Mouse (Mus musculus) left cerebral cortex, postnatal 36 days (tissue): ENCODE data around the gene Apoe. TPM values are rescaled to one million over a fixed set of nuclear protein-coding genes. Genes with fewer than 3 reads are reported as not detected.
"Not testable (repeated sequence)": the region's sequence is repeated elsewhere in the genome, so short reads cannot be mapped to it uniquely, and the experiment has no call there.

Source experiments
- DNase-seq, 2 experiments: peaks; one replicate each; pipeline ENCODE4 v3.0.0; 2021 to 2022; ENCODE audit warnings: low spot score in 2 of 2, mixed read lengths in 1 of 2
- intact Hi-C: fragments of 180-260 bp; cut with DNase I; formaldehyde crosslinking; loops from one replicate; pipeline ENCODE4 v1.15.1; 2025
- total RNA-seq, 2 experiments: library from RNA; stranded (reverse); gene quantifications; 2 replicates each; pipeline ENCODE4 v1.2.3; 2021

Gene Apoe
- total RNA-seq, 2 experiments from 2014 or later: 1,886 to 2,087 TPM

DNA sequence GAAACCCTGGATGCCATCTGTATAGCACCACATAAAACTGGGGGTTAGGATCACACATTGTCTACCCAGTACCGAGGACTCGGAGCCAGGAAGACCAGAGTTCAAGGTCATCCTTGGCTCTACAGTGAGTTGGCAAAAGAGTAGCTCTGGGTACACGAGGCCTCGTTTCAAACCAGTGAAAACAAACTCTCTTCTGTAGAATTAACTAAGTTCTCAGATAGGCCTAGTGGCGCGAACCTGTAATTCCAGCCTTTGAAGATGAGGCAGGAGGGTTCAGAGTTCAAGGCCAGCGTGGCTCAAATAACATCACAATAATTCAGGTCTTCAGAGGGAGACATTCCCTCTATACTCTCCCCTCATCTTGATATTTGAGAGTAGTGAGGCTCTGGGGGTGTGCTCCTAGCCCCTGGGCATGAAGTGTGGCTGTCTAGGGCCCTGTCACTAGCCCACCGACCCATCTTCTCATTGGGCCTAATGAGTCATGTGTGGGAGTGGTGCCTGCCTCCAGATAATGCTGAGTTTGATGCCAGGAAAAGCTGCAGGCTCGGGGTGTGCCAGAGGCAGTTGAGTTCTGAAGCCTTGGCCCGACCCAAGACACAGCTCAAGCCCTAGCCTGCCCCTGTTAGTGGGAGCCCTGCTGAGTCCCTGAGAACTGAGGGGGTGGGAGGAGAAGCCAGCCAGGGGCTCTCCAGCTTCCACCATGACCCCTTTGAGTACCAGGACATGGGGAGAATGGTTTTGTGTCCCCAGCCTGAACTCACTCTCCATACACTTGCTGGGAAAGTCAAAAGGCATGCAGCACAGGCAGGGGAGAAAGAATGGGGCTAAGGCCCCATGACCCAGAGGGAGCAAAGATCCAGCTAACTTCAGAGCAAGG, 4.4 kb downstream of the Apoe start:
- DNase-seq: no peak
- intact Hi-C loops: no loop called here

DNA sequence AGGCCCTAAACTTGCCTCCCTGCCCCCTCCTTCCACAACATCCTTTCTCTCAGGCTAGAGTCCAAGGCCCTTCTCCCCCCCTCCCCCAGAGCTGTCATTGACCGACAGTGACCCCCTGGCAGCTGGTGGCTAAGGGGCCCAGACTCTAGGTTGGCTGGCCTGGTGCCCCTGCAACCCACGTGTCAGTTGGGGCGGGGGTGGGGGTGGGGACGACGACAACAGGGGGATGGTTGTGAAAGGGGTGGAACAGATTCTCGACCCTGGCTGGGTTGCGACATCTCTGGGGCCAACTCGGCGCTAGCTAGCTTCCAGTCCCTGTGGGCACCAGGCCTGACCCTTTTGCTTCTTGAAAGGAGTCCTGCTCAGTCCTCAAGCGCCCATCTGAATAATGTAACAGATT, 5.6 kb downstream of the Apoe start:
- no peak for DNase-seq

DNA sequence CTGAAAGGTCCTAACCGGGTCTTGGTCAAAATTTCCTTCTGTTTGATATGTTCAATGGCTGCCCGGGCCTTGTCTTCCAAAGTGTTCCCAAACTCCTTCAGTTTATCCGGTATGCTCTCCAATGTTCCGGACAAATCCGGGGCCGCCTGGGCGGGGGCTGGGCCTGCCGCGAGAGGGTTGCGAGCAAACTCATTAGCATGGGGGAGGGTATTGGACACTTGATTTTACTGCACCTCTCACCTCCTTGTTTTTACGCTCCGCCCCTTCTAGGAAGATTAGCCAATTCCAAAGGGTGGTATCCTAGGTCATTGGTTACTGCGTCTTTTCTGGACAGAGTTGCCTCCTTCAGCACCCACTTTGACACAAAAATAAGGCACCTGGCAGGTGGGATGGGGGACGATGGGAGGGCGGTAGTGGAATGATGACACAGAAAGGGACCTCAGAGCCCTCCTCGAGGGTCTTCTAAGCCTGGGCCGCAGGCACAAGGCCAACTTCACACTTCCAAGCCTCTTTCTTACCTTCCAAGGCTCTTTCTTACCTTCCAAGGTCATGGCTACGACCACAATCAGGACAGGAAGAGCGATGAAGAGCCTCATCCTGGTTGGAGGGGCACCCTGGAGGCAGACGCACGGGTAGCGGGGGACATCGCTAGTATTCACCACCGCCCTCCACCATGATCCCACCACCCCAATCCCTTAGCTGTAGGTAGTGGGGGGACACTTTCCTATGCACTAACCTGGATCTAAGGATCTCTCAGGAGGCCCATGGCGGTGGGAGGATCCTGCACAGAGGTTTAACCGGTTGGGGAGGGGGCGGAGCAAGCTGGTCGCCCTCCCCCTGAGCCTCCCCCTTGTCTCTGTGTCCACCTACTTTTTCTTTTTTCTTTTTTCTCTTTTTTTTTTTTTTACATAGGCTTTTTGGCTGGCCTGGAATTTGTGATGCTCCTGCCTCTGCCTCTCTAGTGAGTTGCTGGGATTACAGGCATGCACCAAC, 6.8 kb downstream of the Apoe start, which contains the start of gene Apoc1:
TSS of gene Apoc1 (minus strand) at position 788 of the 993 bp plus-strand sequence.
- intact Hi-C loops: no loop called here
- no peak for DNase-seq

More for the DNA sequence above, 5.6 kb downstream of the Apoe start:
- intact Hi-C loops: no loop called here

DNA sequence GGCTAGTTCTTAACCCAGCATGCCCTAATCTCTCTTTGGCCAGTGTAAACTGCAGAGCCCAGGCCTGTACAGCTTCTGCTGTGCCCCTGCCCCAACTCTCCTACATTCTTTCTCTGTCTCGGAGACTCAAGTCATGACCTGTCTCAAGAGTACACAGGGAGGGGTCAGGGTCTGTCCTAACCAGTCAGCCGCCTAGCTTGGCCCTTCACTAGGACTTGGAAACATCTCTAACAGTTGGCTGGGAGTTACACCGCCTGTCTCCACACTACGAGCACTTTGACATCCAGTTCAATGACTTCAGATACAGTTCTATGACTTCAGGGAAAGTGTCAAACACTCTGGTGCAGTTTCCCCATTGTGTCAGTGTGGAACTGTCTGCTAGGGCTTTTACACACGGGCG, 7.6 kb downstream of the Apoe start:
- no peak for DNase-seq
- intact Hi-C loops: no loop called here

DNA sequence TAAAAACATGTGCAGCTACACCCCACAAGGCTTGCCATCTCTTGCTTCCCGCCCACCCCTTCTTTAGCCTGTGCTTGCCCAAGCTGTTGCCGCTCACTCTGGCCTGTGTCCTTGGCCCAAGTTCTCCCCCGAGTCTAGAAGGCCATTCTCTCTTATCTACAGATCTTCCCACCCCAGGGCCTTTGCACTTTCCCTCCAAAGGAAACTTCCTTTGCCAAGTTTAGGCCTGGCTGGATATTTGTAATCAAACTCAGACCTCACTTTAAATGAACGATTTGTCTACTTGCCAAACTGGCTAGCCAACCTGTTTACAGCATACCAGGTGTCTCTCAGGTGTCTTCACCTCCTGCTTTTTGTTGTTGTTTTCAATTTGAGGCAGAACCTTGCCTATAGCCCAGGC, 8.1 kb downstream of the Apoe start:
- DNase-seq: no peak
- intact Hi-C loops: no loop called here

DNA sequence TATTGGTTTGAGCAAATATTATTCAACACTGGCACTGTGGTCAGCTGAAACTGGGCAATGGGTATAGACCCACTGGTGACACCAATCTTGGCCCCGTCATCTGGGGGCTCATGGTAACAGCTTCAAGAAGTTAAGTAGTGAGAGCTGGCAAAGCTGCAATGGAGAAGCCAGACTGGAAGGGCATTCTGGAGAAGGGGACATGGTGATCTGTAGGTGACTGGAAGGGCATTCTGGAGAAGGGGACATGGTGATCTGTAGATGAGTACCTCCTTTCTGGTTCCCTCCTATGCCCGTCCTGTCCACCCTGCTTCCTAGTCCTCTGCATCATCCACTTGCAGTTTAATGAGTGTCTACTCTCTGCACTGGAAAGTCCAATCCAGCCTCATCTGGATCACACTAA, 10.4 kb downstream of the Apoe start:
- no peak for DNase-seq
- intact Hi-C loops: no loop called here

DNA sequence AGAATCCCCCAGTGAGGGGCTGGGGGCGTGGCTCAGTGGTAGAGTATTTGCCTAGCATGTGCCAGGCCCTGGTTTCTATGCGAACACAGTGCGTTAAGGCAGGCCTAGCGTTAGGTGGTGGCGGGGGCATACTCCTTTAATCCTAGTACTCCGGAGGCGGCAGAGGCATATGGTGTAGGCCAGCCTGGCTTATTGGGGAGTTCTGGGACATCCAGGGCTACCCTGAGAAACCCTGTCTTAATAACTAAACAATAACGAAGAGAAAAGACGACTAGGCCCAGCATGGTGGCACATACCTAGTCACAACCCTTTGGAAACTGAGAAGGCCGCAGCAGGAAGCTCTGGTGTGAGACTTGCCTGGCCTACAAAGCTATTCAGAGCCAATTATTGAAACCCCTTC, 10.9 kb downstream of the Apoe start:
- DNase-seq: no peak

DNA sequence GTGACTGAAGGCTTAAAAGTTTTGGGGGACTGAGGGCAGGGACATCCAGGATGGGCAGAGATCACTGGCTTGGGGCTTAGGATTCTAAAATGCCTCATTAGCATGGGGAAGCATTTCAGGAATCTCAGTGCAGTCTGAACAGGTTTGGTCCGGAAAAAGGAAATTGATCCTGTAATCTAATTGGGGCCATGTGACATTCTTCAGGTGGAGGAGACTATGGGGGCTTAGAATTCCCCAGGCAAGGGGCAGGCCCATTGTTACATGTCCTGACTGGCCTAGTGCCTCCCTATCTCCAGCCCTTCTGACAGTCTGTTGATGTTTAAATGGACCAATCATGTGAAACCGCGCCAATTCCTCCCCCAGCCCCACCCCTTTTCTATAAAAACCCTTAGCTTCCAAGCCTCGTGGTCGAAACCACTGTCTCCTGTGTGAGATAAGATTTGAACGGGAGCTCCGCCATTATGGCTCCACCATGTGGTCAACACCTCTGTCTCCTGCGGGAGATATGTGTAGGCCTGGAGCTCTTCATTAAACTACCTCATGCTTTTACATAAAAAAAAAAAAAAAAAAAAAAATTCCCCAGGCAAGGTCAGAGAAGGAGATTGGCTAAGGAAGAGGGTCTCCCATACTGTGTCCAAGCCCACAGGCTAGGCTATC, 11.9 kb downstream of the Apoe start:
- DNase-seq, intact Hi-C loops: not testable (repeated sequence)

More for the DNA sequence above, 10.9 kb downstream of the Apoe start:
- intact Hi-C loops: no loop called here

DNA sequence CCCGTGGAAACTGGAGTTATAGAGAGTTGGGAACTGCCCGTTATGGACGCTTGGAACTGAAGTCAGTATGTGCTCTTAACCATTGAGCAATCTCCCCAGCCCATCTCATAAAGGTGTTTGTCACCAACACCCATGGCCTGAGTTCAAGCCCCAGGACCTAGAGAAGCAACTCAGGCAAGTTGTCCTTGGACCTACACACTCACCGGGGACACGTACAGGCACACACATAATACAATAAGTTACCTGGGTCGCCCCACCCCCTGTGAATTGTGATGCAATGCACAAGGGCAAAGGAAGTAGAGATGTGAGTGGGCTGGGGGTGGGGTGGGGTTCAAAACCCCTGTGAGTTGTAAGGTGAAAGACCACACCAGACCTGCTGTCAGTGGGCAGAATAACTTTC, 12.5 kb downstream of the Apoe start:
- intact Hi-C loops: no loop called here
- DNase-seq: no peak

DNA sequence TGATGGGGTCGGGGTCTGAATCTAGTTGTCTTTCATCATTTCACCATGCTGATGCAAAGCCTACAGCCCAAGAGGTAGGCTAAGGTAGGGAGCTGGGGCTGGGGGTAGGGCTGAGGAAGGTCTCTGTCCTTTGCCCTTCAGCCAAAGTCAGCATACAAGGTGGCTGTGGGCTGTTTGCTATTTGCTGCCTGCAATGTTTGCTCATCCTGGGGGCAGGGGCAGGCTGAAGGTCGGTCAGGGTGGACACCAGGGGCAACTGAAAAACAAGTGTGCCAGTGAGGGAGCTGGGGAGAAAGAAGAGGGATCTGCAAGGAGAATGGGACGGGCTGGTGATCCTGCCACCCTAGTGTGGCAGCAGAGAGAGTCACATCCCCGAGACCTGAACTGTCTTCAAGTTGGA, 13.6 kb downstream of the Apoe start:
- no peak for DNase-seq
- intact Hi-C loops: no loop called here

DNA sequence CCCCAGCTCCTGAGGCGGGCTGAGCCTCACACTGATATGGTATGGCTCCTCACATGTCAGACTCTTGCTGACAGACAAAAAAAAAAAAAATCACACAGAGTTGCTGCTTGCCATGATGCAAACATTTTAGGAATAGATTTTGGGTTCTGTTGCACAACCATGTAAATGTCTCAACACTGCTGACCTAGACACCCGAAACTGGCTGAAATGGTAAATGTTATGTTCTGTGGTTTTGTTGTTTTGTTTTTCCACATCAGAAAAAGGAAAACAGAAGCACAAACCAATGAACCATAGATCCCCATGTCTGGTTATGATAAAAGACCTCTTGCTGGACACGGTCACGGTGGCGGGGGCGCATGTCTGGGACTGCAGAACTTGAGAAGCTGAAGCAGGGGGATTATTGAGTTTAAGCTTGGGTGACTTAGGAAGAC, 15.2 kb downstream of the Apoe start:
- intact Hi-C loops: no loop called here
- no peak for DNase-seq

DNA sequence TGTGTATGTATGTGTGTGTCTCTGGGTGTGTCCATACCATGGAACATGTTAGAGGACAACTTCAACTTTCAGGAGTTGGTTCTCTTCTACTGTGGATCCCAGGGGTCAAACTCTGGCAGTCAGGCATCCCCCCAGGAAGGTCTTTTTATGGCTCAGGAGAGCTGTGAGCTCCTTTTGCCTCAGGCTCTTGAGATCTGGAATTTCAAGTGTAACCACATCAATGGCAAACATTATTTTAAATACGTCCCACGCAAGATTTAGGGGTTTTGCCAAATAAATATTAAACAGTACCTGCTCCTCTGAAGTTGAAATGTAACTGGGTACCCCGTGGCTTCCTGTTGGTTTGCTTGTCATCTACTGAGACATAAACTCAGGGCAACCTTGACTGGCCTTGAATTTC, 16.0 kb downstream of the Apoe start:
- DNase-seq: no peak
- intact Hi-C loops: no loop called here

DNA sequence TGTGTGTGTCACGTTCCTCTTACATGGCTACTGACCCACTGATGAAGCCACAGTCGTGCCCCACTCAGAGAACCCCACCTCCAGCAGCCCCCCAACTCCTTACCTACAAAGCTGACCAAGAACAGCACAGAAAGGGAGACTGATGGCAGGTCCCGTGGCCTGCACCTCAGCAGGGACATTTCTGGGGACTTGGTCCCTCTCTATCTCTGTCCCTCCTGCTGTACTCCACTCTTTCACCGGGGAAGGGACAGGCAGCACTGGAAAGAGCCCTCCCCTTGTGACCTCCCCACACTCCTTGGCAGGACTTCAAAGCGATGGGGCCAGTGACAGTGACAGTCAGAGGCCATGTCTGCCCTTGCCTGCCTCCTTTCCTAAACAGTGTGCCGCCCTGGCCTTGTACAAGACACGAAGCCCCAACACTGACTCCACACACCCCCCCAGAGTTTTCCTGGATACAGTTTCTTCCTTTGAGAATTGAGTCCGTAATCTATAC, 17.7 kb downstream of the Apoe start, which contains the start of the genes Gm44805 and Apoc4:
TSS of gene Gm44805 (minus strand) at position 222 of the 493 bp plus-strand sequence.
TSS of gene Apoc4 (minus strand) at position 278 of the 493 bp plus-strand sequence.
- intact Hi-C loops: no loop called here
- no peak for DNase-seq

DNA sequence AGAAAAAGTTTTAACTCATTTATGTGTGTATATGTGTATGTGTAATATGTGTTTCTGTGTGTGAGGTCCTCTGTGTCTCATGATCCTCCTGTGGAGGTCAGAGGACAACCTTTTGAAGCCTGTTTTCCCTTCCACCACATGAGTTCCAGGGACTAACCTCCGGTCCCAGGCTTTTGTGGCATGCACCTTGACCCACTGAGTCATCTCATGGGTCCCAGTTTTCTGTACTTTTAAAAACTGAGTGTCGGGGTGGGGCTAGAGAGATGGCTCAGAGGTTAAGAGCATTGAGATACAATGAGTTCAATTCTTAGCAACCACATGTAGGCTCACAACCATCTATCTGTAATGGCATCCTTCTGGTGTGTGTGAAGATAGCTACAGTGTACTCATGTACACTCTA, 18.3 kb downstream of the Apoe start:
- intact Hi-C loops: no loop called here

DNA sequence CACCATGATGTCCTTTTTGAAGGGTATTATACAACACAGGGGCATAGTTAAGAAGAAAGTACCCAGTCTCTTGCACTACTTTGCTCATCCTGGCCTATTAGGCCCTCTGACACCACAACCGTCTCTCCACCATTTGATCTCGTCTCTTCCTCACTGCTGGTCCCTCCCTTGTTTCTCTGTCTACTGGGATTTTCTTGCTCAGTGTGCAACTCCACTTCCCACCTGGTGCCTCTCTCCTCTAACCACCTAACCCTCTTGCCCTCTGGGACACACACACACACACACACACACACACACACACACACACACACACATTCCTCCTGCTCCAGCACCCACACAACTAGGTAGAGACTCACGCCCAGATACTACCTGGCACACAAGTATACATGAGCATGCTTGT, 20.1 kb downstream of the Apoe start:
- intact Hi-C loops: no loop called here
- no peak for DNase-seq

More for the DNA sequence above, 18.3 kb downstream of the Apoe start:
- DNase-seq: no peak

DNA sequence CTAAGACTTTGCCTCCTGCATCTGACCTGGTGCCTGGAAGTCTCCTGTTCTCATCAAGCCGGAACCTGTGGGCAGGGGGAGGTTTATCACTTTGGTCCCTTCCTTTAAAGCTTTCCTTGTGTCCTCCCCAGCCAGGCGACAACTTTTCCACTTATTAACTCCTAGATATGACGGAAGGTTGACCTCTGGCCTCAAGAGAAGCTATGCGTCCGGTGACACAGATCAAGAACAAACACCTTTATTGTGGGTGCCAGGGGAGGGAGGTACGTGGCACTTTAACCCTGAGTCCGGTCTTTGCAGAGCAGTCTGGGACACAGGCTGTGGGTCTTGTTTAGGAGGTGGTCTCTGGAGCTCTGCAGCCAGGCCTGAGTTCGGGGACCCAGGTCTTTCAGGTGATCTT, 21.1 kb downstream of the Apoe start, which contains the start of gene Apoc2:
TSS of gene Apoc2 (minus strand) at position 70 of the 400 bp plus-strand sequence.
- DNase-seq: no peak
- intact Hi-C loops: no loop called here

DNA sequence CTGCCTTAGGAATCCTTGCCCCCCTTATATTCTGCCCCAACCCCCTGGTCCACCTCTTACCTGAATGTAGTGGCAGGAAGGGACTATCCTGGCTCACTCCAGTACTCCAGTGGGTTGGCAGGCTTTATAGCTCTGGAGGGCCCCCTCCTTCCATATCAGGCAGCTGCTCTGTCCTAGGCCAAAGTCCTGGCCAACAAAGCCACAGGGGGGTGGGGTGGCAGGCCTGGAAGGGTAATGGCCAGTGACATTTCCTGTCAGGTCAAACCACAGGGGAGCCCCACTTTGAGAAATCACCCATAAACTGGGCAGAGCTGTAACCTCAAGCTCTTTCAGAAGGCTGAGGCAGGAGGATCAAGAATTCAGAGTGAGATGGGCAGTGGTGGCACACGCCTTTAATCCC, 22.3 kb downstream of the Apoe start:
- no peak for DNase-seq
- intact Hi-C loops: no loop called here

DNA sequence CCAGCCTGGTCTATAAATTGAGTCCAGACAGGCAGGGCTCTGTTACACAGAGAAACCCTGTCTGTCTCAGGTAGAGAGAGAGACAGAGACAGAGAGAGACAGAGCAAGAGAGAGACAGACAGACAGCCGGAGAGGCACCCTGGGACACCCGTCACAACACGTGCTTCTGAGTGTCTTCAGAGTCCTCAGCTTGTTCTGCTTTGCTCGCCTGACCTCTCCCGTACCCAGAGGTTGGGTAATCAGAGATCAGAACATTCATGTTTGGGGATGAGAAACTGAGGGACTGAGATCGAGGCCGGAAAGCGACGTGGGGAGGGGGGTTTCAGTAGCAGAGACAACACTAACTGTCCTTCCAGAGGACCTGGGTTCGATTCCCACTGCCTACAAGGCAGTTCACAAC, 23.2 kb downstream of the Apoe start:
- intact Hi-C loops: no loop called here
- DNase-seq: no peak

DNA sequence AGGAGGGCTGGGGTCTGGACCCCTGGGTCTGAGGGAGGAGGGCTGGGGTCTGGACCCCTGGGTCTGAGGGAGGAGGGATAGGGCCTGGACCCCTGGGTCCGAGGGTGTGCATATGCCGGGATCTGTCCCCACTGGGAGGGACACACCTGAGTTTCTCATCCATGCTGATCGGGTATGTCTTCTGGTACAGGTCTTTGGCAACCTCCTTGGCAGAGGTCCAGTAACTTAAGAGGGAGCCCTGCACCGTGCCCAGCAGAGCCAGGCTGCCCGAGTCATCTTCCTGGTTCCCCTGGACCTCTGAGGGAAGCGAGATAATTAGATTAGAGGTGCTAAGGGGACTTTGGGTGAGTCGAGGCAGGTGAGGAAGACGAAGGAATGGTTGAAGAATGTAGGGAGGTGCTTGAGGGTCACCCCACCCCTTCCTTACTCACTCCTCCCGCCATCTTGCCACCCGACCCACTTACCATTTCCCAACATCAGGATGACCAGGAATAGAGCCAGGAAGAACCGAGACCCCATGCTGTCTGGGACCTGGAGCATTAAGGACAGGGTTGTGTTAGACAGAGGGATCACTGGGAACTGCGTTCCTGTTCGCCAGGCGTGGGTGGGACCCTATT, 25.8 kb downstream of the Apoe start:
- intact Hi-C loops: no loop called here
- DNase-seq: no peak
